Mouse (Mus musculus): Measurements from ENCODE around the gene Mmgt1.

Mmgt1 gene

GRCm38 (mm10) chrX:56597887-56598640 is at the start of gene Mmgt1:
Gene Mmgt1, minus strand, starts transcription at chrX:56598069.
- peak; percentile 84 for DNase-seq (ENCODE audit: low read depth)

GRCm38 (mm10) chrX:56640066-56640465 is 42.2 kb upstream of the Mmgt1 start:
- DNase-seq (ENCODE audit: low read depth), result no peak

- DNase-seq (ENCODE audit: low read depth), result no peak
Measured at GRCm38 (mm10) chrX:56636185-56636584, 38.3 kb upstream of the Mmgt1 start.

- DNase-seq (ENCODE audit: low read depth), result no peak
Measured at GRCm38 (mm10) chrX:56615236-56615635, 17.4 kb upstream of the Mmgt1 start.

- no peak for DNase-seq (ENCODE audit: low read depth)
Measured at GRCm38 (mm10) chrX:56610318-56610694, 12.4 kb upstream of the Mmgt1 start.

- DNase-seq (ENCODE audit: low read depth), result no peak
Measured at GRCm38 (mm10) chrX:56609623-56610317, 11.9 kb upstream of the Mmgt1 start, which contains the start of gene Slc9a6. Gene Slc9a6, plus strand, starts transcription at chrX:56609757.

- DNase-seq (ENCODE audit: low read depth), result no peak
Measured at GRCm38 (mm10) chrX:56609285-56609622, 11.4 kb upstream of the Mmgt1 start.

GRCm38 (mm10) chrX:56607032-56607710 is 9.3 kb upstream of the Mmgt1 start:
- DNase-seq (ENCODE audit: low read depth), result no peak

GRCm38 (mm10) chrX:56606536-56606935 is 8.7 kb upstream of the Mmgt1 start:
- DNase-seq (ENCODE audit: low read depth), result no peak

- DNase-seq (ENCODE audit: low read depth), result no peak
Measured at GRCm38 (mm10) chrX:56597219-56597886, 516 bp downstream of the Mmgt1 start.

GRCm38 (mm10) chrX:56578200-56578599 is 19.7 kb downstream of the Mmgt1 start:
- DNase-seq (ENCODE audit: low read depth), result no peak

- DNase-seq (ENCODE audit: low read depth), result peak; percentile 7
Measured at GRCm38 (mm10) chrX:56572465-56572864, 25.4 kb downstream of the Mmgt1 start.

GRCm38 (mm10) chrX:56553584-56553983 is 44.3 kb downstream of the Mmgt1 start:
- no peak for DNase-seq (ENCODE audit: low read depth)

- no peak for DNase-seq (ENCODE audit: low read depth)
Measured at GRCm38 (mm10) chrX:56549506-56549905, 48.4 kb downstream of the Mmgt1 start, which contains the start of gene Gm648. Gene Gm648, minus strand, starts transcription at chrX:56549606.

GRCm38 (mm10) chrX:56537162-56537561 is 60.7 kb downstream of the Mmgt1 start:
- no peak for DNase-seq (ENCODE audit: low read depth)
